Mouse (Mus musculus) embryonic facial prominence, embryonic 11.5 days (tissue): ENCODE measurements at regions not wholly inside any gene's neighbourhood (a gene's known extent, or its start where the extent isn't known, plus 50 kb on each side); places are given as distances from the start of the nearest gene placed in this dataset.

Experiments
- ATAC-seq: fragments of 200-750 bp; cut with Nextera tagmentation; replicated peaks from 2 replicates; pipeline ENCODE4 v1.8.0; 2017; ENCODE audit warnings: low read depth; ENCODE audit not compliant: insufficient number of reproducible peaks, low FRiP score, low TSS enrichment
- DNase-seq: peaks from one replicate; pipeline ENCODE4 v3.0.0-alpha.2; 2015; ENCODE audit warnings: low spot score
- H3K27ac ChIP-seq: fragments of 300-500 bp; sonication (generic); replicated peaks from 2 replicates; pipeline ENCODE4 v1.5.1; 2014; ENCODE audit warnings: mild to moderate bottlenecking, low read depth, low read length, control low read depth
- H3K27me3 ChIP-seq: fragments of 300-500 bp; sonication (generic); 2 replicates; pipeline ENCODE4 v1.6.1; 2014; ENCODE audit warnings: mild to moderate bottlenecking, low read length, moderate library complexity, mixed read lengths; ENCODE audit not compliant: control insufficient read depth, insufficient read depth
- H3K36me3 ChIP-seq: fragments of 300-500 bp; sonication (generic); replicated peaks from 2 replicates; pipeline ENCODE4 v1.6.1; 2014; ENCODE audit warnings: low read depth, mild to moderate bottlenecking, low read length, moderate library complexity, mixed read lengths; ENCODE audit not compliant: control insufficient read depth, insufficient read depth
- H3K4me1 ChIP-seq: fragments of 300-500 bp; sonication (generic); 2 replicates; pipeline ENCODE4 v1.6.1; 2014; ENCODE audit warnings: low read length, mixed read lengths; ENCODE audit not compliant: control insufficient read depth, insufficient read depth
- H3K4me2 ChIP-seq: fragments of 300-500 bp; sonication (generic); 2 replicates; pipeline ENCODE4 v1.6.1; 2014; ENCODE audit warnings: low read depth, mild to moderate bottlenecking, control low read depth, low read length, moderate library complexity
- H3K4me3 ChIP-seq: fragments of 300-500 bp; sonication (generic); 2 replicates; pipeline ENCODE4 v1.5.1; 2014; ENCODE audit warnings: low read depth, low read length, control low read depth
- H3K9ac ChIP-seq: fragments of 300-500 bp; sonication (generic); replicated peaks from 2 replicates; pipeline ENCODE4 v1.6.1; 2014; ENCODE audit warnings: mild to moderate bottlenecking, control low read depth, low read length
- H3K9me3 ChIP-seq: fragments of 300-500 bp; sonication (generic); replicated peaks from 2 replicates; pipeline ENCODE4 v1.6.1; 2016; ENCODE audit warnings: mild to moderate bottlenecking, low read length, inconsistent platforms, mixed read lengths; ENCODE audit not compliant: control insufficient read depth
- WGBS: fragments of 180-500 bp; shearing (Covaris S2); extraction: QIAGEN DNeasy Blood & Tissue Kit; methylation state at CpG from one replicate; pipeline ENCODE4 v1.1.7; 2014; 5-methylcytosine and 5-hydroxymethylcytosine counted together

DNA sequence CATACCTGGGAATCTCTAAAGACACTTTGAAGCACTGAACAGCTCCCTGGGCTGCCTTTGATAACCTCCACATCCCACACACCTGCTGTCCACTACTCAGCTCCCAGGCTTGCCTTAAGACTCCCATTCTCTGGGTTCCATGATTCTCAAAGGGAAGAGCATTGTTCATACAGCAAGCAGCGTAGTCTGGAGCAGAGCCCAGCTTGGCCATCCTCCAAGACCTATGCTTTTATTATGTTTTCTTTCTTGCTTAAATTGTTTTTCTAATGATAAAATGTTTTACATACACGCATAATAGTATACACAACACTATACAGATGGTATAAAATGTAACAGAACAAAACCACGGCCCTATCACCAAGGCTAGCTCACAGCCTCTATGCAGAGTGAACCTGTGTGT lies 257.0 kb downstream of the Clic5 start:
- no peaks in the 10 kb centered on the region for H3K27me3 ChIP-seq
- no peak overlapping the region for H3K9ac ChIP-seq
- H3K4me2 ChIP-seq, result no peak overlapping the region
- H3K4me1 ChIP-seq, result no peaks in the 10 kb centered on the region
- ATAC-seq (no peak), DNase-seq (no peak)
- H3K36me3 ChIP-seq, result no peaks in the 10 kb centered on the region
- no peak overlapping the region for H3K27ac ChIP-seq
- no peak overlapping the region for H3K4me3 ChIP-seq
- H3K9me3 ChIP-seq, result no peaks in the 10 kb centered on the region
- 91% methylated on average over 3 of the region's 3 CpGs for WGBS
